Mouse (Mus musculus) monocyte, adult 5-6 weeks (primary cell): ENCODE results near the gene Spryd3. TPM values are rescaled to one million over a fixed set of nuclear protein-coding genes. Genes with fewer than 3 reads are reported as not detected.

Source experiments
- ATAC-seq: fragments of 153-309, 156-312 bp; replicated peaks from 2 replicates; pipeline ENCODE4 v1.8.0; 2017; ENCODE audit warnings: mild to moderate bottlenecking; ENCODE audit not compliant: low TSS enrichment, insufficient number of reproducible peaks, severe bottlenecking, poor library complexity, low FRiP score
- total RNA-seq: library from RNA; stranded (forward); fragments of 200-1000, 200-491, 200-594 nt; gene quantifications from 3 replicates; pipeline ENCODE4 v1.2.3, GENCODE M21; 2017

Spryd3 gene
- total RNA-seq, 1 experiment from 2014 or later = 56.3 TPM

DNA sequence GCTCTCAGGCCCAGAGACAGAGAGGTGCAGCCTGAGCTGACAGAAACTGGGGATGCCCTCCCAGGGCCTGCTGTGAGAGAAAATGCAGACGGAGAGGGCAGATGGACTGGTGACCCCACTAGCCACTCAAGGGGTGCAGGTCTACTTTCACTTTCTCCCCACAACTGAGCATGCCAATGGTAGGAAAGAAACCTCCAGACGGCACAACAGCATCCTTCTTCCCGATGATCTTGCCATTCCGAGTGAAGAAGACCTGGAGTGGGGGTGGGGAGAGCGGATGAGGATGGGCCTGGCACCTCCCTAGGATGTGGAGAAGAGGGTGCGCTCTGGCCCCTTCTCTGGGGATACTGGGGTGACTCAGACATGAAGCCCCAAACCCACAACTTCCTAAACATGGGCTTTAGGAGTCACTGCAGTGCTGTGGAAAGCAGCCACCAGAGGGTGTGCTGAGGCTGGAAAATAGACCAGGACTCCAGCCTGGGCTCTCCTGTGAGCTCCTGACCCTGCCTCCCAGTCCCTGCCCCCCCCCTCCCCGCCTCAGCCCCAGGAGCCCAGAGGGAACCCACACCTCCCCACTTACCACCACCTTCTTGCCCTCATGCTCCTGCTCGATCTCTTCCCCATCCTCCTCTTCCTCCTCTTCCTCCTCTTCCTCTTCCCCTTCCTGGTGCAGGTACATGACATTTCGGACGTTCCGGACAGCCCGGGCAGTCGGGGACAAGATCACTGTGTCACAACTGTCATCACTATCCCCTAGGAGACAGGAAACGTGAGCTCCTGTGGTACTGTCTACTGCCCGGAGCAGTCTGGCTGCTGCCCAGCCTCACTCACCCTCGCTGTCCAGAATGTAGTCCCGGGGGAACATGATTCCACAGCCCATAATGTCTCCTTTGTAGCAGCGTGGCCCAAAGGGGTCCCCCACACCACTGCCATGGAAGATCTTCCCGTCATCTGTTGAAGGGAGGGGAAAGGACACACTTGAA, 18.3 kb downstream of the Spryd3 start:
- no peak for ATAC-seq

- no peak for ATAC-seq
These were observed 19.1 kb downstream of the Spryd3 start for GRCm38 (mm10) chr15:102116753-102117415.

DNA sequence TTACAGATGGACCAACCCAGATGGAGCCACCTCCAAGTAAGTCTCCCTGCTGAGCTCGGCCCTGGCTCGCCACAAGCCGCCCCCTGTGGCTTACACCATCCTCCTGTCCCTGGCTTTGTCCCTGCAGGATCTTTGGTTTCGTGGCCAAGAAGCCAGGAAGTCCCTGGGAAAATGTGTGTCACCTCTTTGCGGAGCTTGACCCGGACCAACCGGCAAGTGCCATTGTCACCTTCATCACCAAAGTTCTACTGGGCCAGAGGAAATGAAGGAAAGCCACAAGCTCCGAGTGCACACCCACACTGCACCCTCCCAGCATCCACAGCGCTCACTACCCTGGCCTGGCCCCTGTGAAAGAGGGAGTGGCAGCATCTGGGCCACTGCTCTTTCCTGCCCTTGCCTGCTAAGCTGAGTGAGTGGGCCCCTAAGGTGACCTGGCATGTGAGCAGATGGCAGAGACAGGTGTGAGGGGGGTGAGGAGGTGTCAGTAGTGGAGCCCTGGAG, 20.3 kb downstream of the Spryd3 start:
- ATAC-seq = peak; percentile 20; the same call in 1 of the 2 replicates

GRCm38 (mm10) chr15:102114651-102115260, 21.3 kb downstream of the Spryd3 start:
- ATAC-seq = no peak

DNA sequence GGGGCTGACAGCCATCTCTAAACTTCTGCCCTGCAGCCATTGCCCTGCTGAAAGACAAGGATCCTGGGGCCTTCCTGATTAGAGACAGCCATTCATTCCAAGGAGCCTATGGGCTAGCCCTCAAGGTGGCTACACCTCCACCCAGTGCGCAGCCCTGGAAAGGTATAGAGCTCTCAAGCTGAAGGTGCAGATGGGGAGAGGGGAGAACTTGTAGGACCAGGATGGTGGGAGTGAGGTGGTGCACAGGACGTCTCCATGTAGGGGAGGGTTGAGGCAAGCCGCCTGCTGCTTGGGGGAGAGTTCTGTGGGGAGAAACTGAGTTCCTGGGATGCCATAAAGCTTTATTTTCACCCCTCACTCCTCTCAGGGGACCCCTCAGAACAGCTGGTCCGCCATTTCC, 22.4 kb downstream of the Spryd3 start:
- no peak for ATAC-seq

- ATAC-seq = no peak
These were observed 23.2 kb downstream of the Spryd3 start for GRCm38 (mm10) chr15:102112827-102113226.

- ATAC-seq = no peak
These were observed 23.9 kb downstream of the Spryd3 start for GRCm38 (mm10) chr15:102112181-102112580.

GRCm38 (mm10) chr15:102111495-102111829, 24.6 kb downstream of the Spryd3 start:
- ATAC-seq = no peak

- no peak for ATAC-seq
These were observed 25.1 kb downstream of the Spryd3 start for GRCm38 (mm10) chr15:102110701-102111494.

- no peak for ATAC-seq
These were observed 25.8 kb downstream of the Spryd3 start for GRCm38 (mm10) chr15:102110271-102110670.

- ATAC-seq = 0 out of 2 replicates have a peak, but pooled peaks have one; percentile 10
These were observed 27.1 kb downstream of the Spryd3 start for GRCm38 (mm10) chr15:102108651-102109525.

GRCm38 (mm10) chr15:102107689-102108573, 28.1 kb downstream of the Spryd3 start:
- 0 out of 2 replicates have a peak, but pooled peaks have one; percentile 37 for ATAC-seq

GRCm38 (mm10) chr15:102106754-102107456, 29.1 kb downstream of the Spryd3 start:
- ATAC-seq = no peak

DNA sequence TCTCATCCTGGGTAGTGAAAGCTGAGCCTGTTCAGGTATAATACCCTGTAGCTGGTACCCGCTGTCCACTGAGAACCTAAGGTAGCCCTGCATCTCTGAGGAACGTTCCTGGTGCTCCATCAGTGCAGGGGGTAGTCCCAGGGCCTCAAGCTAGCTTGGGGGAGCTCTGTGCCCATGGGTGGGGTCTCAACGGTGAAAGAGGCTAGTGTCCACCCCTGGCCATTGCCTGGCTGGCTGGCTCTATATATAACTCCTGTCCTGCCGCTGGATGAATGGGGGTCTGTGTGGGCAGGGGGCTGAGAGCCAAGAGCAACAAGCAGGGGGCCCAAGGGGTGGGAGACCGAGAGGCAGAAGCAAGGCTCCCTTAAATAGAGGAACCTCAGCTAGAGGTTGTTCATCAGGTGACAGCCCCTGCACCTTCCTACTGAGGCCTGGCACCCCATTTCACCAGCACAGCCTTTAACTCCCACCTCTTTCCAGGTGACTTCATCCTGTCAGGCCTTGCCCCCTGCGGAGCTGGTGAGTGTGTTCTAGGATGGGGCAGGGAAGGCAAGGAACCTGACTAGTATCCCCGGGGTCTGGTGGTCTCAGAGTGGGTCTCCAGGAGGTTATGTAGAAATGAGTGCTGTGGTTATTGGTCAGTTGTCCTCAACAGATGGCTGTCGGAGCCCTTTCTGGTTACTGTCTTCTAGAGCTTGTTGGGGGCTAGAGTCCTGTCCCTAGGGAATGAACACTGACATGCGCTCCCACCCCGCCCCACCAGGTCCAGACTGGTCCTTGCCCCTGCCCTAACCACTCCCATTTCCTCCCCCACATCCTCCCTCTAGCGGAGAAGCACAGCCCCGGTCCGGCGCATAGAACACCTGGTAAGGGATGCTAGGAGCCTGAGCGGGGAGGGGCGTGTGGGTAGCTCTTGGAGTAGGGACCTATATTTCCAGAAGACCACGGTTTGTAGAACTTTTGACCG, 30.0 kb downstream of the Spryd3 start:
- no peak for ATAC-seq

- no peak for ATAC-seq
These were observed 30.7 kb downstream of the Spryd3 start for GRCm38 (mm10) chr15:102105360-102105759.
